Mouse (Mus musculus): Measurements from ENCODE around the gene Jkamp. TPM values are rescaled to one million over a fixed set of nuclear protein-coding genes. Genes with fewer than 3 reads are reported as not detected.

Jkamp gene
- polyA plus RNA-seq, 1 experiment from 2014 or later = 54.8 TPM

DNA sequence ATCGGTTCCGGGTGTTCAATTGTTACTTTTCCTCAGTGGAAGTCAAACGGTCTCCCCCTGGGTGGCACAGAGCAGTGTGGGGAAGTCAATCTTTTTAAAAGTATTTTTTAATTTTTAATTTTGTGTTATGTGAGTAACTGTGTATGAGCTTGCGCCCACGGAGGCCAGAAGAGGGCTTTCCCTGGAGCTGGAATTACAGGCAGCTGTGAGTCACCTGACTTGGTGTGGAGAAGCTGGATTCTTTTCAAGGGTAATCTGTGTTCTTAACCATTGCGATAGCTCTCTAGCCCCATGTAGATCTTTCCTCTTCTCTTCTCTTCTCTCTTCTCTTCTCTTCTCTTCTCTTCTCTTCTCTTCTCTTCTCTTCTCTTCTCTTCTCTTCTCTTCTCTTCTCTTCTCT is 29.7 kb downstream of the Jkamp start:
- Histone ChIP-seq H3K9ac (ENCODE audit: low read length) (no peak overlapping the region), H3K27ac (ENCODE audit: low read length) (no peak overlapping the region), H3K4me1 (ENCODE audit: control insufficient read depth, insufficient read depth, low read length) (no peaks in the 10 kb centered on the region), H3K27me3 (ENCODE audit: control insufficient read depth, insufficient read depth, low read length) (no peaks in the 10 kb centered on the region), H3K4me2 (ENCODE audit: low read depth, low read length) (no peak overlapping the region), H3K4me3 (replicated peaks; ENCODE audit: low read length) (no peak overlapping the region), H3K9me3 (replicated peaks; ENCODE audit: control insufficient read depth, low read length) (no peaks in the 10 kb centered on the region), H3K36me3 (ENCODE audit: control insufficient read depth, insufficient read depth, low read length) (no peaks in the 10 kb centered on the region)
- ATAC-seq (ENCODE audit: insufficient read depth, low FRiP score) = no peak
- WGBS = 75% methylated on average over 6 of the region's 6 CpGs

DNA sequence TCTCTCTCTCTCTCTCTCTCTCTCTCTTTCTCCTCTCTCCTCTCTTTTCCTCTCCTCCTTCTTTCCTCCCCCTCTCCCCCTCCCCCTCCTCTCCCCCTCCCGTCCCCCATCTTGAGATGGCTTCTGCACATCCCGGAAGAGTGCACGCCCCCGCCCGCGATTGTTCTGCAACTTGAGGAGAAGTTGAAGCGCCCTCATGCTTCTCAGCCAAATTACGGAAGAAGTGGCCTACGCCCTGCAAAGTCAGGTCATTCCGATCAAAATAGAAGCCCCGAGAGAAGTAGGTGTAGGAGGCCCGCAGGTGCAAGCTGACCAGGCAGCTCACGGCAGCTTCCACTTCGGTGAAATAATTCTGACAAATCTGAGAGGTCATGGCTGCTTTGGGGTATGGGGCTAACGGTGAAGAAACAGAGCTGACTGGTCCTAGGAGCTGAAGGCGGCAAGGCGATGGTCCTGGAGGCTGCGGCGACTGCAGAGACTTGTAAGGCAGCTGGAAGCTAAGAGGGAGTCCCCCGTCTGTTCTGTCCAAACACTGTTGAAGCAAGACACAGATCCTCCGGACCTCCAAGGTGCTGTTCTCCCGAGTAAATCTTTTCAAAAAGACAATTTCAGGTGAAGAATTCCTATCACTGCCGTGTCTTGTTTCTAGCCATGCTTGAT is 30.4 kb downstream of the Jkamp start:
- Histone ChIP-seq H3K27me3 (ENCODE audit: control insufficient read depth, insufficient read depth, low read length) (no peaks in the 10 kb centered on the region), H3K9ac (ENCODE audit: low read length) (no peak overlapping the region), H3K36me3 (ENCODE audit: control insufficient read depth, insufficient read depth, low read length) (no peaks in the 10 kb centered on the region), H3K4me3 (replicated peaks; ENCODE audit: low read length) (no peak overlapping the region), H3K27ac (ENCODE audit: low read length) (no peak overlapping the region), H3K4me2 (ENCODE audit: low read depth, low read length) (no peak overlapping the region), H3K4me1 (ENCODE audit: control insufficient read depth, insufficient read depth, low read length) (no peaks in the 10 kb centered on the region), H3K9me3 (replicated peaks; ENCODE audit: control insufficient read depth, low read length) (no peaks in the 10 kb centered on the region)
- WGBS = 71% methylated on average over 22 of the region's 23 CpGs
- ATAC-seq (ENCODE audit: insufficient read depth, low FRiP score) = no peak

DNA sequence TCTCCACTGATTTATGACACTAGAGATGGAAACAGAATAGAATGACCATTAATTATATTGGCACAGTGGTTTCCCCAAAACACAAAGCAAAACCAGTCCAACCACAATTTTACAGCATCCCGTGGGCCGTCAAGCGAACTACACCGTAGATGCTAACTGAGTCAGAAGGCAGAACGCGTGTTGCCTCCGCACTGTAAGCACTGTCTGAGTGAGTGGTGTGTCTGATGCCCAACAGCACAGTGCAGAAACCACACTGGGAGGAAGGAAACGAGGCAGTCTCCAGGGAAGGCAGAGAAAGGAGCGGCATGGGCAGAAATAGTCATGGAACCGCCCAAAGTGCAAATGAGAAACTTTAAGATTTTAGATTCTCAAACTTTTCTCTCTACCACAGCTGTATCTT is 43.8 kb downstream of the Jkamp start:
- H3K27me3 ChIP-seq (ENCODE audit: control insufficient read depth, insufficient read depth, low read length) = no peaks in the 10 kb centered on the region
- H3K4me1 ChIP-seq (ENCODE audit: control insufficient read depth, insufficient read depth, low read length) = no peaks in the 10 kb centered on the region
- no peak for ATAC-seq (ENCODE audit: insufficient read depth, low FRiP score)
- no peaks in the 10 kb centered on the region for H3K36me3 ChIP-seq (ENCODE audit: control insufficient read depth, insufficient read depth, low read length)
- no peak overlapping the region for H3K27ac ChIP-seq (ENCODE audit: low read length)
- 89% methylated on average over 10 of the region's 10 CpGs for WGBS
- H3K9me3 ChIP-seq (replicated peaks; ENCODE audit: control insufficient read depth, low read length) = no peaks in the 10 kb centered on the region
- no peak overlapping the region for H3K4me2 ChIP-seq (ENCODE audit: low read depth, low read length)
- no peak overlapping the region for H3K4me3 ChIP-seq (replicated peaks; ENCODE audit: low read length)
- no peak overlapping the region for H3K9ac ChIP-seq (ENCODE audit: low read length)

DNA sequence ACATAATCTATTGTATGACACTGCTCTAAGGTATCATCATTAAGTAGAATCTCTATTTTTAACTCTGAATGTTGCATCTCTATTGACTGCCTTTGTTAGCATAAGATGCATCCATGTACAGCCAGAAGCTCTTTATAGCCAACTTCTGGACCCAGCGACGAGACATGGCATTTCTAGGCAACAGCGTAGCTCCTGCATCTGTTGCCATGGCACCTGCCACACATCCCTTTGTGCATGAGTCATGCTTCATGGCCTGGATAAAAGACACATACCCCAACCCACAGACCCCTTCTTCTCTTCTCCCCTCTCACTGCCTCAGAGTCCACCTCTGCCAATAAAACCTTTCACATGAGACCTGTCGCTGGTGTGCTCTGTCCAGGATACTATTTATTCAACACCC is 65.4 kb downstream of the Jkamp start:
- Histone ChIP-seq H3K27me3 (ENCODE audit: control insufficient read depth, insufficient read depth, low read length) (no peaks in the 10 kb centered on the region), H3K36me3 (ENCODE audit: control insufficient read depth, insufficient read depth, low read length) (no peaks in the 10 kb centered on the region), H3K9me3 (replicated peaks; ENCODE audit: control insufficient read depth, low read length) (no peaks in the 10 kb centered on the region), H3K27ac (ENCODE audit: low read length) (no peak overlapping the region), H3K9ac (ENCODE audit: low read length) (no peak overlapping the region), H3K4me1 (ENCODE audit: control insufficient read depth, insufficient read depth, low read length) (no peaks in the 10 kb centered on the region), H3K4me3 (replicated peaks; ENCODE audit: low read length) (no peak overlapping the region), H3K4me2 (ENCODE audit: low read depth, low read length) (no peak overlapping the region)
- 87% methylated on average over 4 of the region's 4 CpGs for WGBS
- ATAC-seq (ENCODE audit: insufficient read depth, low FRiP score) = no peak

Small RNAs within 50 kb of the gene (microRNA-seq; reads per million reads assigned to microRNA genes)
- gene Gm24466 = not detected

Other genes with a start within 250 kb of the Jkamp start
- 0.36 and 0.61 TPM in 2 replicates for gene Gpr135, start 14.5 kb upstream of the Jkamp start, polyA plus RNA-seq (2015; fragmentation: Nextera tagmentation; extraction: Ambion mirVana)
- 15.2 and 15.5 TPM in 2 replicates for gene L3hypdh, start 150 bp upstream of the Jkamp start, polyA plus RNA-seq (2015; fragmentation: Nextera tagmentation; extraction: Ambion mirVana)
- not detected in 2 replicates for gene Ccdc175, start 99.4 kb downstream of the Jkamp start, polyA plus RNA-seq (2015; fragmentation: Nextera tagmentation; extraction: Ambion mirVana)